Mouse (Mus musculus): Measurements from ENCODE around the gene Cacna1f.
A peak's percentile ranks its signal among the peaks of the same experiment; 100 is the strongest.

Cacna1f gene

DNA sequence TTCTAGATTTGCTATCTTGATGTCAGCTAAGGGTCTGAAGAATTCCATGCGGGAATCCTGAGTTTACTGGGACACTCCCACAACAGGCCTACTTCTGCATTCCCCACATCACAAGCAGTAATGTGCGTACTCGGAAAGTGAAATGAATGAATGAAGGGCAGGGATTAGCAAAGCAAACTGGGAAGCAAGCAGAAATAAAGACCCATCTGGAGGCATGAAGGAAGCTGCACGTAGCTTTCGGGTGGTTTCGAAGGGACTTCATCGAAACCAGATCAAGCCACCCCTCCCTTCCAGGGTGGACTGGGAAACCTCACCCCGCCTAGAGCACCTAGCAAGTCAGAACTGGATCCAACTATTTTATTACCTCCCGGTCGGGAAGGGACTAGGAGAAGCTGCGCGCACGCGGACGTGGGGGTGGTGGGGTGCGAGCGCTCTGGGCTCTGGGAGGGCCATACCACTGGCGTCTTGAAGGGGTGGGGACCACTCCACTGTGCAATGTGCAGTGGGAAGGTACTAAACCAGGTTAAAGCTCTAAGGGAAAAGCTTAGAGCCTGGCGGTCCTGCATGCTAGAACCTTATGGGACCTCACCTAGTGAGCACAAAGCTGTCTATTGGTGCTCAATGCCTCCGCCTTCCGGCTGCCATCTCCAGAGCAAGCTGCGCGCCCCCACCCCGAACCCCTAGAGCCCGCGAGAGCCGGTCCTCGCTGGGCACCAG is 67.6 kb downstream of the Cacna1f start:
- no peak for DNase-seq (ENCODE audit: low read depth, low spot score)

DNA sequence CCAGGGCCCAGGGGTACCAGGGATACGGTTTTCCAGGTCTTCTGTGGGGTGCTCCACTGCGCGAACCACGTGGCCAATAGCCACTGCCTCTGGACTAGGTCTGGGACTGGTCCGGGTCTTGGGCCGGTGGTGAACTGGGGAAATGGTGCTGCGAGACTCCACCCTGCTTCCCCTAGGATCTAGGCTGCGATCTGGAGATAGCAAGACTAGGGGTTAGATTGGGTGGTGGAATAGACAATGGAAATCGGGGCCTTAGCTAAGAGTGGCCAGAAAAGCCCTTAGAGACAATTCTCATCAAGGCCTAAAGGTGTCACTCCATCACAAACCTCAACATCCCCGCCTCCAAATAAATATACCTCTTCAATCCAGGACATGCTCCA is 68.1 kb downstream of the Cacna1f start:
- DNase-seq (ENCODE audit: low read depth, low spot score), result no peak

DNA sequence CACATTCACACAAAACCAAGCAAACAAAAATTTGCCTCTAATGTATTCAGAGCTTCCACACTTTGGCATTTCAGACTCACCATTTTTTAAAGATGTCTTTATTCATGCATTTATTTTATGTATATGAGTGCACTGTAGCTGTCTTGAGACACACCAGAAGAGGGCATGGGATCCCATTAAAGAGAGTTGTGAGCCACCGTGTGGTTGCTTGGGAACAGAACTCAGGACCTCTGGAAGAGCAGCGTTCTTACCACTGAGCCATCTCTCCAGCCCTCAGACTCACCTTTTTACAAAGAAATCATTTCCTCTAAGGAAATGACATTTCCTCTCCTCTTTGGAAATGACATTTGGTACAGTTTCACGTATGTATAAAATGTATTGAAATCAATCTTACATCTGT is 72.1 kb downstream of the Cacna1f start:
- DNase-seq (ENCODE audit: low read depth, low spot score), result no peak

DNA sequence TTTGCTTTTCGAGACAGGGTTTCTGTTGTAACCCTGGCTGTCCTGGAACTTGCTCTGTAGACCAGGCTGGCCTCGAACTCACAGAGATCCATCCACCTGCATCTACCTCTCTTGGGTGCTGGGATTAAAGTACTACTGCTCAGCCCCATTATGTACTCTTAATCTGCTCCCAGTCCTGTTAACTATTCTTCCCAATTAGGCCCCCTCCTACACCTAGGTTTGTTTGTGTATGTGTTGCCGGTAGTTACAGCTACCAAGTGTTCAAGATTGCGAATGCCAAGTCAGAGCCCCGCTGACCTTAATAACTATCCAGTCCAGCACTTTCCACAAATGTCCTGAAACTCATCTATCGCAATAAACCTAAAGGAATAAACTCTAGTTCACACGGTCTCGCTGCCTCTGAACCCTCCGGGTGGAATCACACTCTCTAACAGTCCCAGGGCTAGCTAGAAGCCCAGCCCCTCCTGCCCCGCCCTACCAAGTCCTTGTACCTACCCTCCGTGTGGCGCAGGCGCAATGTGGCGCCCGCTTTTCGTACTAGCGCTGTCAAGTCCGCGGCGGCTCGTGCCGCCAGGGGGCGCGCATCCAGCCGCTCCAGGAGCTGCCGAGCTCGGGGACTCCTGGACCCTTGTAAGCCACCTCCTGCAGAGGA is 72.6 kb downstream of the Cacna1f start:
- DNase-seq (ENCODE audit: low read depth, low spot score), result peak; percentile 94

DNA sequence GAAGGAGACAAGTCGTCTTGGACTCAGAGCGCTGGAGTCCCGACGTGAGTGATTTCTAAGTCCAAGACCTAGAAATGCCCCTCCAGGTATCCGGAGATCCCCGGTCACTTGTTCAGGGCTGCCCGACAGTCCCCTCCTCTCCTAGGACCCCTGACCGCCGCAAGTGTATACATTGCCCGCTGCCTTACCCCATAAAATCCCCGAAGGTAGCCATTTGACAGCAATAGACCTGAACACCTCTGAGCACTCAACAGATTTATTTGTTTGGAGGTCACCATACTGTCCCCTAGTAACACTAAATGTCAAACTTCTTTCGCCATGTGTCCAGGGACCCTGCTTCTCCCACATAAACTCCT is 73.2 kb downstream of the Cacna1f start:
- DNase-seq (ENCODE audit: low read depth, low spot score), result no peak

DNA sequence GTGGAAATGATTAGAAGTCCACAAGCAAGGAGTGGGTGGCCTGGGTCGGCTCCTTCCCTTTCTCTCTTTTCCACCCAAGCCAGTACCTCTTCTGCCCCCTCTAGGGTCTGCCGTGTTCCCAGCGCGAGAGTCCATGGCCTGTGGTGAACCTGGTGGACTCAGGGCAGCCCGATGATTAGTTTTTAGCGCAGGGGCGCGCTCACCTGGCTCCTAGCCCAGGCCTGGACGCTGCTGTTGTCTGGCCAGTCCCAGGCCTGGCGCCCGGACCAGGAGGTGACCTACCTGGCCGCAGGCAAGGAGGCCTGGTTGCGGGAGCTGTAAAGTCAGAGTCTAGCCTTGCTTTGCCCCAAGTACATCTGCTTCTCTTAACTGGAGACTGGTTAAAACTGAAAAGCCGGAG is 74.0 kb downstream of the Cacna1f start, which contains the start of gene Magix:
Gene Magix (minus strand): TSS at position 388 of the 400 bp plus-strand sequence.
- peak; percentile 51 for DNase-seq (ENCODE audit: low read depth, low spot score)
